Mouse (Mus musculus) small intestine, adult 2 months (tissue): ENCODE data around the gene Gm28035.

Experiments used
- CTCF ChIP-seq: fragments of 200-500 bp; IDR thresholded peaks from 2 replicates; pipeline ENCODE4 v1.5.1; 2012; ENCODE audit warnings: low read depth, mild to moderate bottlenecking, control low read depth, inconsistent platforms, low read length, moderate library complexity, mixed read lengths; ENCODE audit not compliant: insufficient replicate concordance, insufficient read length; ENCODE audit errors: extremely low read depth
- POLR2A ChIP-seq: fragments of 200-500 bp; IDR thresholded peaks from 2 replicates; pipeline ENCODE4 v1.6.1; 2012; ENCODE audit warnings: low read depth, mild to moderate bottlenecking, control low read depth, inconsistent platforms, low read length, moderate library complexity

- TF ChIP-seq POLR2A (no peak), CTCF (no peak)
Measured at GRCm38 (mm10) chr2:30247036-30247435, 6.7 kb downstream of the Gm28035 start.
